Mouse (Mus musculus) heart, postnatal 25 days (tissue): ENCODE measurements around the gene Ms4a1. TPM values are rescaled to one million over a fixed set of nuclear protein-coding genes. Genes with fewer than 3 reads are reported as not detected.

ENCODE experiments used
- total RNA-seq, 2 experiments: library from RNA; stranded (reverse); gene quantifications; 2 replicates each; pipeline ENCODE4 v1.2.3; 2021

Ms4a1 gene
- total RNA-seq, 2 experiments from 2014 or later = 0.49 to 0.67 TPM

Other genes with a start within 250 kb of the Ms4a1 start
- not detected for gene Ms4a18, start 248.2 kb downstream of the Ms4a1 start, total RNA-seq
- gene Ms4a8a, start 185.1 kb downstream of the Ms4a1 start, total RNA-seq = 1 to 10 TPM; 1.2 to 1.8 TPM
- gene 1700017D01Rik, start 135.4 kb downstream of the Ms4a1 start, total RNA-seq = not detected
- gene 1700025F22Rik, start 100.9 kb downstream of the Ms4a1 start, total RNA-seq = not detected
- gene Ms4a13, start 69.5 kb downstream of the Ms4a1 start, total RNA-seq = not detected
- gene Ms4a12, start 33.8 kb downstream of the Ms4a1 start, total RNA-seq = not detected
- gene Ms4a5, start 17.6 kb upstream of the Ms4a1 start, total RNA-seq = not detected
- gene Ms4a14, start 48.2 kb upstream of the Ms4a1 start, total RNA-seq = under 1 TPM; 0.10 to 0.22 TPM
- 1 to 10 TPM in 1 of 2 experiments, under 1 TPM in 1; 0.73 to 2.2 TPM for gene Ms4a7, start 69.9 kb upstream of the Ms4a1 start, total RNA-seq
- 1 to 10 TPM; 4.8 to 7.8 TPM for gene Ms4a4a, start 109.3 kb upstream of the Ms4a1 start, total RNA-seq
- not detected for gene Ms4a4c, start 138.5 kb upstream of the Ms4a1 start, total RNA-seq
- gene Ms4a4b, start 177.3 kb upstream of the Ms4a1 start, total RNA-seq = under 1 TPM; 0.36 to 0.56 TPM
- gene Ms4a6c, start 203.1 kb upstream of the Ms4a1 start, total RNA-seq = 10 to 100 TPM in 1 of 2 experiments, 1 to 10 TPM in 1; 8.9 to 10.1 TPM
- not detected for gene Gm8369, start 219.7 kb upstream of the Ms4a1 start, total RNA-seq